Mouse (Mus musculus) liver (tissue): ENCODE measurements at regions not wholly inside any gene's neighbourhood (a gene's known extent, or its start where the extent isn't known, plus 50 kb on each side); places are given as distances from the start of the nearest gene placed in this dataset.

ENCODE experiments used
- DNase-seq: peaks from one replicate; pipeline ENCODE4 v3.0.0-alpha.2; 2020; ENCODE audit warnings: mixed read lengths

DNA sequence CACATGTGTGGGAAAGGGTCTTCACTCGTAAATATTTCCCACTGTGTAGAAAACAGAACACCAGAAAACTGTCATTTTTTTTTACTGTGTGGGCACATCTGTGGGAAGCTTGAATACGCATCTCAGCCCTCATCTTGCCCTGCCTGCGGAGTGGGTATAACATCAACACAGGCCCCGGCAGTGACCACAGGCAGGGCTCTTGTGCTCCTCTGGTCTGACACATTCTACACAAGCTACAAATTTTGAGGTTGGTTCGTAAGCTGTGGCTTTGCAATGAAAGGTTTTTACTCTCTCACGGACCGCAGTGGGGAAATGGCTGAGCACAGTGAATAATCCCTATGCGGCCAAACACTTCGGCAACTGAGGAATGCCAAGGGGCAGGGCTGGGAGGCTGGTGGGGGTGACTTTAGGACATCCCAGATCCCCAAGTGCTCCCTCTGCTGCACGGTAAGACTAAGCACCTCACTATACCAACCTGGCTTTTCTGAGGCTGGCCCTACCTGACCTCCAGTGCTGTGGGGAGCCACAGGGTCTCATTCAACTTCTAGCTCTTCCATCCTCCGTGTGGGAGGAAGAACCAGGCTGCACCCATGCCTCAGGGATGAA lies 422.9 kb downstream of the Cd83 start:
- no peak for DNase-seq

DNA sequence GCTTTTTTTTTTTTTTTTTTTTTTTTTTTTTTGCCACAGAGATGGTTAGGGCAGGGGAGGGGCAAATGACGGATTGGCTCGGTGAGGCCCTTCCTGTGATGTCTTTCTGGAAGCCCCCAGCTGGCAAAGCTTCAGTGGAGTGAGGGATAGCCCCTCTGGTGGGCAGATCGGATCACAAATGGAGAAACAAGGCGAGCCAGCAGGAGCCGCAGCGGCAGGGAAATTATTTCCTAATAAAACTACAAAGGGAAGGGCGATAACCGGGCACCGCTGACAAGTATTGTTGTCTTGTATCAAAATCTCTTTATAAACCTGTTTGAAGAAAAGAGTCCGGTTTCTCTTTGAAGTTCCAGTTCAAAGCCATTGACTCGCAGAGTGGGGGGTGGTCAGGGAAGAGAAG lies 424.5 kb downstream of the Cd83 start:
- no peak for DNase-seq

- no peak for DNase-seq
These were observed 425.5 kb downstream of the Cd83 start for GRCm38 (mm10) chr13:44210123-44210522.

DNA sequence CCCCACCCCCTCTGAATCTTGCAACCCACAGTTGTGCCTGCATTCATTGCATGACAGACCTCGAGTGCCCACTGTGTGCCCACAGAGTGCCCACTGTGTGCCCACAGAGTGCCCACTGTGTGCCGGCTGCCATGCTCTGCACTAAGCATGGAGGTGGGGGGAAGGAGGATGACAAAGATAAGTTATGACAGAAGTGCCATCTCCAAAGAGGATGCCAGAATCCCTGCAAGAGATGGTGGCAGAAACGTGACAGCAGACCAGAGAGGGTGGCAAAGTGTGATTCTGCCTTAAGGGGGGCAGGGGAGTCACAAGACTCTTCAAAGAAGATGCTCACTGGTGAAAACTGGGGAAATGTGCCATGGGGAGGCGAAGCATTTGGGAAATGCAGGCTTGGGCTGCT lies 427.8 kb downstream of the Cd83 start:
- DNase-seq: no peak

DNA sequence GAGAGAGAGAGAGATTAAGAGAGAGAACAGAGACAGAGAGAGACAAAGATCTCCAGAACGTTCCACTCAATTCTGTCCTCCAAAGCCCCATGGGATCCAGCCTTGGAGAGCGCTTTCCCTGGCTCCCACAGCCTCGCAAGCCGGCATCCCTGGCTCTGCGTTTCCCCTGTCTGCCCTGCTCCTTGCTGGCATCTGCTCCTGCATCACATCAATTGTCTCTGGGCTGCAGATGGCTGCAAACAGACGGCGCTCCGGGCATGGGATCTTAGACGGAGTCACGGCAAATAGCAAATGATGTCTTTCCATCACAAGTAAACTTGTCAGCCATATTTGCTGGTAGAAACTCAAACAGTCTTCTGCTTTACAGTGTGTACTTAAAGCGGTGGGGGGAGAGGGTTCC lies 428.4 kb downstream of the Cd83 start:
- DNase-seq: no peak

- DNase-seq: no peak
These were observed 433.7 kb downstream of the Cd83 start for GRCm38 (mm10) chr13:44218266-44218665.

- no peak for DNase-seq
These were observed 437.1 kb downstream of the Cd83 start for GRCm38 (mm10) chr13:44221721-44222120.

- no peak for DNase-seq
These were observed 437.8 kb downstream of the Cd83 start for GRCm38 (mm10) chr13:44222335-44222734.

DNA sequence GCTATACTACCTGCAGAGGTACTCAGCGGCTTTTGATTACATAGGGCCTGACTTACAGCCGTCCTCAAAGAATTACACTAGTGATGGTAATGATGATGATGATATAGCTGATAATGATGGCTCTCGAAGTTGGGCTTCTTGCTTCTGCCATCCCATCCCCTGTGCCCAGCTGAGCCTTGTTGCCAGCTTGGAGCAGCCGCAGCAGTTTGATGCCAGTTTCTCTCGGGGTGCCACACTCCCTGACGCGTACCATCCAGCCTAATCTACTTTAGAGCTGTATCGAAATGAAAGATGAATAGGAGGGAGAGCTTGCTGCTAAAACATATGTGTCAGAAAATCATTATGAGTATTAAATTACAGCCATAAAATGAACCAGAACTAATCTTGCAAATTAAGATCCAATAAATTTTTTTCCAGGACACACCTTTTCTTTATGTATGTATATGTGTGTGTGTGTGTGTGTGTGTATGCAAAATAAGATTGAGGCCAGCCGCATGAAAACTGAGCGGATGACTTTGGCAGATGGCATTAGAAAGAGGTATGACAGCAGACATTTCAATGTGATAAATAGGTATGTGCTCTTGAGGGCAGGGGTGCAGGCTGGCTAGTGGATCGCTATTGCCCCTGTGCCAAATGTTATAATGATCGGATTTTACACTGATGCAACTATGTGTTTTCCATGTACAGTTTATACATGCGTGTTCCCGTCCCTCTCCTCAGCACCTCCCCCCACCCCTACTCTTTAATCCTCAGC lies 443.3 kb downstream of the Cd83 start:
- DNase-seq: no peak

DNA sequence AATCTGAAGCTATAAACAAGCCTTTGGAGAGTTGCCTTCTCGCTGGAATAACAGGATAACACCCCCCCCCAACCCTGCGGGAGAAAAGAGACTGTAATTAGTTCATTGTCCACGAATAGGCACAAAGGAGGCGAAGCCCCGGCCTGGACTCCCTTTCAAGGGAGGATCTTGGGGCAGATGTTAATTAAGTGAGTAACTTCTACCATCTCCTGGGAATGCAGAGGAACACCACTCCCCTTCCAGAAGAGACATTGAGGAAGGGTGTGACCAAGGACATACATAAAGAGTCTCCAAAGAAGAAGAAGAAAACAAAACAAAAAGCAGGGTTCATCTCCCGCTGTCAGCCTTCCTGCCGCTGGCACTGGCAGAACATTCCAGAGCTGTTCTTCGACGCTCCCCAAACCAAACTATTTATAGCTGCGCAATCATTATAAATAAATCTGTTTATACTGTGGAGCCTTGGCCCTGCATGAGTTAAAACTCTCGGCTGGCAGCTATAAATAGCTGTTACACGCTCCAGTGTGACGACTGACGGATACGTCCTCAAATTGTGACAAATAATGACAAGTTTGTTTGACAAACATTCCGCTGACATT lies 444.1 kb downstream of the Cd83 start:
- no peak for DNase-seq

DNA sequence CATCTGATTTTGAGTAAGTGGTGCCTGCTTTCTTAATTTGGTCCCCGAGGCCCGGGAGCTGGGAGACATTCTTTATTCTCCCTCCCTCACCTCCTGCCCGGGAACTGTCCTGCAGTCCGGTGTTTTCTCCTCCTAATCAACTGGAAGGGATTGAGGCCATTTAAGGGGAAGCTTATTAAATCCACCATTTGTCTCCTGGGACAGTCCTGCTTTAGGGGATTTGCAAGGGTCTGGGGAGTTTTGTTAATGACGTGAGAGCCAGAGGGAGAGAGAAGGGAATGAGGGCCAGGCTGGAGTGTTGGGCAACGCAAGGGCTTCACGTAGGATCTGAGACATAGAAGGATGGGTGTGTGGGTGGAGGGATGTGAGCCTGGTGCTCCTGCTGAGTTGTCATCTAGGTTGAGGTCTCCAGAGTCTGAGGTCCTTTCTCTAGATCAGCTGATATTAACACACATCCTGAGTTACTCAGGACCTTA lies 444.6 kb downstream of the Cd83 start:
- no peak for DNase-seq

- no peak for DNase-seq
These were observed 446.8 kb downstream of the Cd83 start for GRCm38 (mm10) chr13:44231403-44231802.

DNA sequence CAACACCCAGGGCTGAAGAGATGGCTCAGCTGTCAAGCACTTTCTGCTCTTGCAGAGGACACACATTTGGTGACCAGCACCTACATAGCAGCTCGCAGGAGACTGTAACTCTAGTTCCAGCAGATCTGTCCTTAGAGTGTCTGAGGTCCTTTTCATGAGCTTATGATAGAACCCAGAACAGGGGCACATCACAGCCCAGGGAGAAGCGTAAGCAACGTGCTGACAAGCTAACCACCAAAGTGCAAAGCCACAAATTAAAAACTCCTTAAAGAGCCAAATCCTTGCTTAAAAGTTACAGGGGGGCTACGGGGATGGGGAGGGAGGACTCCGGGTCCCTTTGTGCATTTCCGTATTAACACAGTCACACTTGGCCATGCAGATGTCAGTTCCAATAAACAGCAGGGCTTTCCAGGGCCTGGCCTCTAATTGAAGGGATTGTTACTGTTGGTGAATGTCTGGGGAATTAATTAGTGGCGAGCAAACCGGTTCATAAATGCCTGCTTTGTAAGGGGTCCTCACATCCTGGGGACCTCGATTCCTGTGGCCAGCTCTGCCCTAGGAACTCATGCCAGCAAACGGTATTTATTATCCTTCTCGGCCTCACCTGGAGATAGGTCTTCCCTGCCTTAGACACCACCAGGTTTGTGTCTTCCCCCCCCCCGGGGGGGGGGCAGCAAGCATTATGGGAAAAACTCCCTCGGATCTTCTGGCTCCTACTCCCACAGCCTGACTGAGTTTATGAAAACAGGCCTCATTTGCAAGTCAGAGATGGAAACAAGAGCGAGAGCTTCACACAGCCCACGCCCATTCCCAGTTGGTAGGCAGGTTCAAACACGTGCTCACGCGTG lies 447.5 kb downstream of the Cd83 start:
- no peak for DNase-seq

- DNase-seq: no peak
These were observed 448.1 kb downstream of the Cd83 start for GRCm38 (mm10) chr13:44232716-44233051.

DNA sequence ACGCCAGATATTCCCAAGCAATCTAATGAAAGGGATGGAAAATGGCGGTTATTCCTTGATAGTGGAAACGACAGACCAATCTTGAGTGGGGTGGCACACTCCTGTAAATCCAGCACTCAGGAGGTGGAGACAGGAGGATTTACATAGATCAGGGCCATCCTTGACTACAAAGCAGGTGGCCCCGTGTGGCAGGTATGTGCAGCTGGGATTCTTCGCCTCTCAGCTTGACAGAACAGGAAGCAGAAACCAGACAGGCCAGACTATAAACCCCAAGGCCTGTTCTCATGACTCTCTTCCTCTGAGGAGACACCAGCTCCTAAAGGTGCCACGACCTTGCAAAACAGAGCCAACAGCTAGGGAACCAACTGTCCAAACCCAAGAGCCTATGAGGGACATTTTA lies 449.7 kb downstream of the Cd83 start:
- DNase-seq: no peak

DNA sequence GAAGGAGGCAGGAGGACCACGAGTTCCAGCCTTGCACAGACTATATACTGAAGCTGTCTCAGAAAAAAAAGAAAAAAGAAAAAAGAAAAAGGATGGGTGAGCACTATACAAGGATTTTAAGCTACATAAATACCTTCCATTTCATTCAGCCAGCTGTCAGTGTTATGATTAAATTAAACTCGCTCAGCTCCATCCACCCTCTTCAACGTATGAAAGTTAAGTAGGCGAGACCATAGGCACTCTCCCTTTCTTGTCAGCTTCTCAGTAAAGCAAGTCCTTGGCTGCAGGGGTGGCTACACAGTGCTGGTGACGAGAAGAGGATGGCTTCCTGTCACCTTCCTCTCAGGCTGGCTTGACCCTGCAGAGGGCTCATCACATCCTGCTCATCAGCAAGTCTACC lies 450.7 kb downstream of the Cd83 start:
- DNase-seq: no peak

GRCm38 (mm10) chr13:44235941-44236340 lies 451.4 kb downstream of the Cd83 start:
- no peak for DNase-seq

DNA sequence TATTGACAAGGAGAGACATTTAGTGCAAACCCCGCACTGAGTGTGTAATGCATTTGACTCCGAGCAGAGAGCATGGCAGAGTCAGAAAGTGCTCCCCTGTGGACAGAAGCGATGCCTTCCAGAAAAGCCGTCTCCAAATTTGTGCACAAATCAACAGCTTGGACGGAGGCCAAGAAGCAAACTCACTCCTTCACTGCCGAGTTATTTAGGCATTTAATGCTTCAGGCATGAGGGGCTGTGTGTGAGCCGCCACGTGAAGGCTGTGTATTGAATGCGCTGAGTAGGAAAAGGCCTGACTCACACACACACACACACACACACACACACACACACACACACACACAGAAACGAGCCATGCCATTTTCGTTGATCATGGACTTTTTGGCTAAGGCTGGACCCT lies 453.7 kb downstream of the Cd83 start:
- peak; percentile 23 for DNase-seq

- no peak for DNase-seq
These were observed 458.6 kb downstream of the Cd83 start for GRCm38 (mm10) chr13:44243211-44243610.

GRCm38 (mm10) chr13:44246714-44247251 lies 462.2 kb downstream of the Cd83 start:
- no peak for DNase-seq

- DNase-seq: no peak
These were observed 463.3 kb downstream of the Cd83 start for GRCm38 (mm10) chr13:44247861-44248260.

- DNase-seq: no peak
These were observed 463.8 kb downstream of the Cd83 start for GRCm38 (mm10) chr13:44248401-44248800.

GRCm38 (mm10) chr13:44249119-44249518 lies 464.5 kb downstream of the Cd83 start:
- DNase-seq: no peak
